Mouse (Mus musculus) lung, postnatal 0 days (tissue): Measurements from ENCODE around the gene Ppp1r13l. TPM values are rescaled to one million over a fixed set of nuclear protein-coding genes. Genes with fewer than 3 reads are reported as not detected.

Experiments used
- ATAC-seq: fragments of 200-750 bp; cut with Nextera tagmentation; 2 replicates; pipeline ENCODE4 v1.8.0; 2017; ENCODE audit warnings: moderate library complexity
- DNase-seq: peaks from one replicate; pipeline ENCODE4 v3.0.0-alpha.2; 2016; ENCODE audit warnings: low spot score
- H3K27ac ChIP-seq: fragments of 300-500 bp; sonication (generic); 2 replicates; pipeline ENCODE4 v1.5.1; 2014; ENCODE audit warnings: antibody characterized with exemption, mild to moderate bottlenecking, low read length, mixed read lengths
- H3K27me3 ChIP-seq: fragments of 300-500 bp; sonication (generic); replicated peaks from 2 replicates; pipeline ENCODE4 v1.6.1; 2014; ENCODE audit warnings: low read length, mixed read lengths; ENCODE audit not compliant: insufficient read depth
- H3K36me3 ChIP-seq: fragments of 300-500 bp; sonication (generic); 2 replicates; pipeline ENCODE4 v1.6.1; 2014; ENCODE audit warnings: low read length, mixed read lengths; ENCODE audit not compliant: insufficient read depth
- H3K4me1 ChIP-seq: fragments of 300-500 bp; sonication (generic); 2 replicates; pipeline ENCODE4 v1.6.1; 2014; ENCODE audit warnings: antibody characterized with exemption, low read depth, low read length, mixed read lengths; ENCODE audit not compliant: insufficient read depth
- H3K4me2 ChIP-seq: fragments of 300-500 bp; sonication (generic); replicated peaks from 2 replicates; pipeline ENCODE4 v1.6.1; 2014; ENCODE audit warnings: low read depth, mild to moderate bottlenecking, low read length, moderate library complexity, mixed read lengths
- H3K4me3 ChIP-seq: fragments of 300-500 bp; sonication (generic); 2 replicates; pipeline ENCODE4 v1.5.1; 2014; ENCODE audit warnings: low read depth, low read length
- H3K9ac ChIP-seq: fragments of 300-500 bp; sonication (generic); replicated peaks from 2 replicates; pipeline ENCODE4 v1.6.1; 2014; ENCODE audit warnings: low read depth, mild to moderate bottlenecking
- H3K9me3 ChIP-seq: fragments of 300-500 bp; sonication (generic); 2 replicates; pipeline ENCODE4 v1.6.1; 2016; ENCODE audit warnings: low read length, mixed read lengths
- CTCF ChIP-seq: IDR thresholded peaks from 2 replicates; pipeline ENCODE4 v1.5.1; 2016; ENCODE audit warnings: antibody characterized with exemption, mild to moderate bottlenecking
- EP300 ChIP-seq: IDR thresholded peaks from 2 replicates; pipeline ENCODE4 v1.6.1; 2016; ENCODE audit warnings: antibody characterized with exemption, mild to moderate bottlenecking, control low read depth
- WGBS: fragments of 180-500 bp; shearing (Covaris S2); extraction: QIAGEN DNeasy Blood & Tissue Kit; methylation state at CpG from one replicate; pipeline ENCODE4 v1.1.7; 2014; 5-methylcytosine and 5-hydroxymethylcytosine counted together
- polyA plus RNA-seq: library from polyadenylated mRNA; unstranded; fragments of >200 nt; fragmentation: Nextera tagmentation; extraction: Ambion mirVana; gene quantifications from 2 replicates; pipeline ENCODE4 v1.2.1, GENCODE M21; 2015

The Ppp1r13l gene
- polyA plus RNA-seq, 1 experiment from 2014 or later, result 4.1 TPM

GRCm38 (mm10) chr7:19399496-19400280 is 40.1 kb downstream of the Ppp1r13l start:
- Histone ChIP-seq H3K4me3 (peak overlapping the region; percentile 19; the same call in 1 of the 2 replicates), H3K4me1 (no peaks in the 10 kb centered on the region), H3K27ac (peak overlapping the region; percentile 26; the same call in 1 of the 2 replicates), H3K9me3 (no peaks in the 10 kb centered on the region), H3K4me2 (peak overlapping the region; percentile 58), H3K36me3 (no peaks in the 10 kb centered on the region), H3K27me3 (0 out of 2 replicates have a peak, but pooled peaks cover 10% of the 10 kb centered on the region), H3K9ac (peak overlapping the region; percentile 32; the same call in 1 of the 2 replicates)
- 2% methylated on average over 26 of the region's 27 CpGs for whole genome bisulfite sequencing
- TF ChIP-seq CTCF, result no peak
- no peak for TF ChIP-seq EP300
- peak; percentile 83 for DNase-seq
- ATAC-seq, result peak; percentile 80

GRCm38 (mm10) chr7:19400946-19401345 is 41.4 kb downstream of the Ppp1r13l start:
- DNase-seq (no peak), ATAC-seq (no peak)
- no peak overlapping the region for H3K4me3 ChIP-seq
- no peak overlapping the region for H3K4me2 ChIP-seq
- no peak overlapping the region for H3K9ac ChIP-seq
- H3K36me3 ChIP-seq, result no peaks in the 10 kb centered on the region
- H3K4me1 ChIP-seq, result no peaks in the 10 kb centered on the region
- H3K9me3 ChIP-seq, result no peaks in the 10 kb centered on the region
- no peak overlapping the region for H3K27ac ChIP-seq
- WGBS, result 73% methylated on average over 4 of the region's 4 CpGs
- 0 out of 2 replicates have a peak, but pooled peaks cover 10% of the 10 kb centered on the region for H3K27me3 ChIP-seq
- peak; percentile 42 for TF ChIP-seq CTCF
- no peak for TF ChIP-seq EP300

GRCm38 (mm10) chr7:19402535-19403112 is 43.1 kb downstream of the Ppp1r13l start:
- Histone ChIP-seq H3K9ac (no peak overlapping the region), H3K36me3 (no peaks in the 10 kb centered on the region), H3K4me1 (no peaks in the 10 kb centered on the region), H3K27ac (no peak overlapping the region), H3K9me3 (no peaks in the 10 kb centered on the region), H3K4me3 (no peak overlapping the region), H3K4me2 (no peak overlapping the region), H3K27me3 (0 out of 2 replicates have a peak, but pooled peaks cover 10% of the 10 kb centered on the region)
- TF ChIP-seq CTCF, result no peak
- no peak for TF ChIP-seq EP300
- no peak for ATAC-seq
- DNase-seq, result no peak
- WGBS, result 88% methylated on average over 9 of the region's 9 CpGs

GRCm38 (mm10) chr7:19403731-19404296 is 44.3 kb downstream of the Ppp1r13l start, which contains the start of gene Klc3:
Gene Klc3, minus strand, starts transcription at chr7:19404104.
- DNase-seq (peak; percentile 93), ATAC-seq (peak; percentile 86)
- TF ChIP-seq EP300 (no peak), CTCF (peak; percentile 1; the same call in 1 of the 2 replicates)
- WGBS, result 5% methylated on average over 59 of the region's 62 CpGs
- peak within 1 kb of the TSS; percentile 33 for H3K9ac ChIP-seq
- H3K27me3 ChIP-seq, result 0 out of 2 replicates have a peak, but pooled peaks cover 10% of the 10 kb centered on the region
- H3K4me2 ChIP-seq, result peak within 1 kb of the TSS; percentile 81
- no peak within 1 kb of the TSS for H3K27ac ChIP-seq
- H3K36me3 ChIP-seq, result no peaks in the 10 kb centered on the region
- no peaks in the 10 kb centered on the region for H3K9me3 ChIP-seq
- H3K4me1 ChIP-seq, result no peaks in the 10 kb centered on the region
- peak within 1 kb of the TSS; percentile 51 for H3K4me3 ChIP-seq

GRCm38 (mm10) chr7:19404476-19404875 is 44.9 kb downstream of the Ppp1r13l start, which contains the start of gene Ckm:
Gene Ckm, plus strand, starts transcription at chr7:19404776.
- H3K27me3 ChIP-seq, result 0 out of 2 replicates have a peak, but pooled peaks cover 10% of the 10 kb centered on the region
- ATAC-seq, result no peak

GRCm38 (mm10) chr7:19405417-19405816 is 45.9 kb downstream of the Ppp1r13l start:
- ATAC-seq, result peak; percentile 87
- H3K27me3 ChIP-seq, result 0 out of 2 replicates have a peak, but pooled peaks cover 10% of the 10 kb centered on the region
- TF ChIP-seq CTCF, result peak; percentile 97
- no peak for TF ChIP-seq EP300
- H3K9me3 ChIP-seq, result no peaks in the 10 kb centered on the region
- no peak overlapping the region for H3K9ac ChIP-seq
- no peak overlapping the region for H3K4me2 ChIP-seq
- H3K27ac ChIP-seq, result no peak overlapping the region
- no peaks in the 10 kb centered on the region for H3K4me1 ChIP-seq
- under 1% methylated on average over 19 of the region's 19 CpGs for WGBS
- no peaks in the 10 kb centered on the region for H3K36me3 ChIP-seq
- peak; percentile 89 for DNase-seq
- H3K4me3 ChIP-seq, result no peak overlapping the region

More at GRCm38 (mm10) chr7:19404476-19404875, 44.9 kb downstream of the Ppp1r13l start, which contains the start of gene Ckm:
- H3K4me1 ChIP-seq, result no peaks in the 10 kb centered on the region
- peak within 1 kb of the TSS; percentile 51 for H3K4me3 ChIP-seq
- no peaks in the 10 kb centered on the region for H3K9me3 ChIP-seq
- no peaks in the 10 kb centered on the region for H3K36me3 ChIP-seq
- 45% methylated on average over 7 of the region's 7 CpGs for WGBS
- no peak for DNase-seq
- H3K4me2 ChIP-seq, result peak within 1 kb of the TSS; percentile 81
- no peak within 1 kb of the TSS for H3K27ac ChIP-seq
- no peak for TF ChIP-seq EP300
- no peak for TF ChIP-seq CTCF
- H3K9ac ChIP-seq, result peak within 1 kb of the TSS; percentile 33
